Mouse (Mus musculus) granulocyte monocyte progenitor cell, adult 5-6 weeks (primary cell): ENCODE measurements around the gene Hdac10. TPM values are rescaled to one million over a fixed set of nuclear protein-coding genes. Genes with fewer than 3 reads are reported as not detected.

Experiments
- ATAC-seq: replicated peaks from 2 replicates; pipeline ENCODE4 v1.8.0; 2016; ENCODE audit warnings: mild to moderate bottlenecking, moderate TSS enrichment, inconsistent platforms; ENCODE audit not compliant: poor library complexity, severe bottlenecking
- total RNA-seq, 2 experiments: library from RNA; stranded (forward) in 1 of 2; stranded (reverse) in 1 of 2; fragments of 200-712, 200-1000 nt in 1 of 2; fragments of >200 nt in 1 of 2; fragmentation: Nextera tagmentation in 1 of 2; gene quantifications; 2 replicates each; pipeline ENCODE4 v1.2.3; 2014 to 2017

Hdac10 gene
- total RNA-seq, 2 experiments from 2014 or later: 11.3 to 13.9 TPM

DNA sequence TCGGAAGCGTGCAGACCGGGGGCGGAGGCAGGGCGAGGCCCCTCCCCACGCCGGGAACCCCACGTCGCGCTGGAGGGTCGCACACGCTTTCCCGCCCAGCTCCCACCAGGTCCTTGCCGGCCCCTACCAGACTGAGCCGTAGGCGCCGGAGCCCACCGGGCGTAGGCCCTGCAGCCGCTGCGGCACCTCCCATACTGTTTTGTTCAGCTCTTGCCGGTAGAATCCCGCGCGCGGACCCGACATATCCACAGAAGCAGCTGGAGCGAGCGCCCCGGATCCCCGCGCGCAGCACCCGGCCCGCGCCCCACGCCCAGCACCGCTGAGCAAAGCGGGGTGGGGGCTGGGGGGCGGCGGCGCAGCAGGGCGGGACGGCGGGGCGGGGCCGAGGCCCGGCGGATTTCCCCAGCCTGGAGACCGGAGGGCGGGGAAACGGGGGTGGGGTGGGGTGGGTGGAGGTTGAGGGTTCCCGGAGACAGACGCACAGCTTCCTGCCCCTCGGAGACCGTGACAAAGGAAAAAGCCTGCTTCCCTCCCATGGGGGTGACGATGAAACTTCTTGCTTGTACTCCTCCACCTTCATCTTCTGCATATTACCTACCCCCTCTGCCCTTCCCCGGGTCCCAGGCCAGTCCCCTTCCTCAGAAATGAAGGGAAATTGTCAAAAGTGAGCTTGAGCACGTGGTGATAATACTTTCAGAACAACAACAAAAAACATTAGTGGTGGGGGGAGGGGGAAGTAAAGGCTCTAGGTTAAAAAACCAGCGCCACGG, 21.0 kb upstream of the Hdac10 start, which contains the start of gene Mapk11:
Gene Mapk11, minus strand, starts transcription at position 358 of the 770 bp plus-strand sequence.
- peak; percentile 50 for ATAC-seq

GRCm38 (mm10) chr15:89148496-89149270, 20.2 kb upstream of the Hdac10 start:
- ATAC-seq: no peak

GRCm38 (mm10) chr15:89147895-89148294, 19.4 kb upstream of the Hdac10 start:
- ATAC-seq: no peak

GRCm38 (mm10) chr15:89147456-89147855, 19.0 kb upstream of the Hdac10 start:
- no peak for ATAC-seq

DNA sequence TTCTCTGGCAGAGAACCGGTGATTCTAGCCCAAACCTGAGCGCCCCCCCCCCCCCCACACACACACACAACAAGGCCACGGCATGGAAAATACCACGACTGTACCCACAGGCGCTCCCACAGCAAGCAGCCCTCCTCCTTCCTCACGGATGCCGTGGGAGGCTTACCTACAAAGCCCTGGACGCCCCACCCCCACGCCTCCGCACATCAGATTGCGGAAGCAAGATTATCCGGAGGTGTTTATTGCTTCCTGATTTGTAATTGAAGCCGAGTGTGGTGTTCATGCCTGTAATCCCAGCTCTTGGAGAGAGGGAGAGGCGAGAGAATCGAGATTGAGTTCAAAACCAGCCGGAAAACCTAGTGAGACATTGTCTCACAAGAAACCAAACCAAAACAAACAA, 18.5 kb upstream of the Hdac10 start:
- peak; percentile 39 for ATAC-seq

GRCm38 (mm10) chr15:89146537-89146936, 18.0 kb upstream of the Hdac10 start:
- ATAC-seq: peak; percentile 21; the same call in 1 of the 2 replicates

DNA sequence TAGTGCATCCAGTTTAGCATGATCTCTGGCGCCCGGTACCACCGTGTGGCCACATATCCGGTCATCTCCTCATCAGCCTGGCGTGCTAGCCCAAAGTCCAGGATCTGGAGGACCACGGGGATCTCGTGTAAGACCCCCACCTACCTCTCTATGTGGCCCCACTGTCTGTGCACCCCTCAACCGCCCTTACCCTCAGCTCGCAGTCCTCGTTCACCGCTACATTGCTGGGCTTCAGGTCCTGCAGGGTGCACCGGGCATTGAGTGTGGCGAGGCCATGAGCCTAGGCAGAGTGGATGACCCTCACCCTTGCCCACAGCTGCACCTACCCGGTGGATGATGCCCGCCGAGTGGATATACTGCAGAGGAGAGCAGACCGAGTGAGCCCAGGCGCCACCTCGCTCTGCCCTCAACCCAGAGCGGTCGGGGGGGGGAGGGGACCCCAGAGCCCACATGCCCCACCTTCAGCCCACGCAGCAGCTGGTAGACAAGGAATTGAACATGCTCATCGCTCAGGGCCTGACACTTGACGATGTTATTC, 17.4 kb upstream of the Hdac10 start:
- ATAC-seq: no peak

DNA sequence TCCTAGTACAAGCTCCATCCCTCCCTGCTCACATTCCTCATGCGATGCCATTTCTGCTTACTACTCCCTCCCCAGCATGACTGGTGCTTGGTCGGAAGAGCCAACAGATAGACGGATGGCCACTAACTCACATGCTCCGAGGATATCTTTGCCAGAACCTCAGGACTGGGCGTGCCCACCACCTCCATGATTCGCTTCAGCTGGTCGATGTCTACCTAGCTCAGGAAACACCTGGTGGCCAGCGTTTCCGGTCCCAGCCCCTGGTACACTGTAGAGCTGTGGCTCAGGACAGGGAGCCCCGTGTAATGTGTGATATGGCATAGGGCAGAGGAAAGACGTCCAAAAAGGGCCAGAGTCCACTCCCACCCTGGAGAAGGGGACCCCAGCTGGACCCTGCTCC, 16.5 kb upstream of the Hdac10 start:
- no peak for ATAC-seq

- ATAC-seq: no peak
These were observed 14.6 kb upstream of the Hdac10 start for GRCm38 (mm10) chr15:89143134-89143533.

- ATAC-seq: no peak
These were observed 13.4 kb upstream of the Hdac10 start for GRCm38 (mm10) chr15:89141905-89142304.

DNA sequence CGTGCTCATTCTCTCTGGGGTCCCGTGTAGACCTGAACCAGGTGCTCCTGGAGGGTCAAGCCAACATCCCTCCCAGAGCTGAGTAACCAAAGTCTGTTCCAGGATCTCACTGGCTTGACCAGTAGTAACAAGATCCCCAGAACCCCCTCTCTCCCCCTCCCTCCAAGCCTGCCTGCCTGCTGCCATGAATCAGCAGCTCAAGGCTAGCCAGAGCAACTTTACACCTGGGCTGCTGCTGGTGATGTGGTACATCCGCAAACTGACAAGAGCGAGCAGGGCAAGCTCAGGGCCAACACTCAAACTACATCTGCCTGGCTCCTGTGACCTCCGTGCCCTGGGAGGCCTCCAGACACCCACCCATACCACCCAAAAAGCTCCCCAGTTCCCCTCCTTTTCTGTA, 12.9 kb upstream of the Hdac10 start:
- no peak for ATAC-seq

GRCm38 (mm10) chr15:89140659-89141252, 12.3 kb upstream of the Hdac10 start, which contains the start of gene Mapk12:
Mapk12 (minus strand) TSS chr15:89140703.
- 0 out of 2 replicates have a peak, but pooled peaks have one; percentile 11 for ATAC-seq

- peak; percentile 7; the same call in 1 of the 2 replicates for ATAC-seq
These were observed 11.7 kb upstream of the Hdac10 start for GRCm38 (mm10) chr15:89140048-89140658.

- ATAC-seq: no peak
These were observed 10.0 kb upstream of the Hdac10 start for GRCm38 (mm10) chr15:89138531-89138930.

GRCm38 (mm10) chr15:89138046-89138405, 9.5 kb upstream of the Hdac10 start:
- ATAC-seq: no peak

GRCm38 (mm10) chr15:89137378-89138045, 9.0 kb upstream of the Hdac10 start:
- ATAC-seq: no peak

DNA sequence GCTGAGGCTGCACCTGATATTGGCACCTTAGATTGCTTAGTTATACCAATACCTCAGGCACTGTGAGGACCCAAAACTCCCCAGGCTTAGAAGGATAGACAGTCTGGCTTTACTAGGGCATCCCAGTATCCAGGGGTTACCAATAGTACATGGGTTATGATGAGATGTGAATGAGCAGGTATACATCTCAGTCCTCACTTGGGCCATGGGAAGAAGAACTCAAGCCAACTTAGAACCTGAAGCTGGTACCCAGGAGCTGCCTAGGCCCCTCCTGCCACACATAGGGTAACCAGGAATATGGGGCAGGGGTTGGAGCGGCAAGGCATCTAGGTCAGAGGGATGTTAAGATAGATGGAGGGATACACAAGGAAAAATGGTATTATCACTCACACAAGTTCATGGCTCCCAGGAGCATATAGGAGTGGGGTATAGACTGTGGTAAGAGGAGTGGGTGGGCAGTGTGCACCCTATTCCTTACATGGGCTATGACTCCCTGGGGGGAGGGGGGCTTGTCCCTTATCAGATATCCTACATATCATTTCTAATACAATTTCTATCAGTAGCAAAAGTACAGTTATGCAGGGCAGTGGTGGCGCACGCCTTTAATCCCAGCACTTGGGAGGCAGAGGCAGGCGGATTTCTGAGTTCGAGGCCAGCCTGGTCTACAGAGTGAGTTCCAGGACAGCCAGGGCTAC, 8.1 kb upstream of the Hdac10 start:
- no peak for ATAC-seq

DNA sequence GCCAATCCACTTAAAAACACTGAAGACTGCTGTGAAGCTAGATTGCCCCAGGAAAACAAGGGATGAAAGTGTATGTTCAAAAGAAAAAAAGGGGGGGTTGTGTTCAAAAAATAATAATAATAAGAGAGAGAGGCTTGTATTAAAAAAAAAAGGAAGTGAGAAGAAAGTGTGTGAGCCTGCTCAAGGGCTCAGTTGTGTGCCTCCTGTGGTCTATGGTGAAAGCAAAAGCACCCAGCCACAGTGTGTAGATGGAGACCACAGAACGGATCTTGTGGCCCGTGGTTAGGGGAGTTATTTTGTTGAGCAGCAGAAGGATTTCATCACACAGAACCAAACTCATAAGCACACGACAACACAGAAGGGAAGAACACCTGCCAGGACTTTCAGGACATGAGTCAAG, 2.8 kb upstream of the Hdac10 start:
- peak; percentile 80 for ATAC-seq

DNA sequence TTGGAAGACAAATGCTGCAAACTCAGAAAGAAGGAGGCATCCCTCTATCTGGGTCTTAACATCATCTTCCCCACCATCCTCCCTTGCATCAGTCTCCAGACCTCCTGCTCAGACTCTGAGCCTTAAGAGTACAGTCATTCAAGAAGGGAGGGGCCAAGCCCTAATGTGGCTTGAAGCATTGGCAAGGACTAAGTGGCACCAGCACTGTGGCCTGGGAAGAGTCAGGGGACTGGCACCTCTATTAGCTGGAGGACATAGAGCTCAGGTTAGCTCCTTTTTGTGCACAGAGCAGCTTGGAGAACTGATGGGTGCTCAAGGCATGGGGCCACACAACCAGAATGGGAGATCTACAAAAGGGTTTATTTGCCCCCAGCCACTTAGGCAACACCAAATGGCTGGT, 1.7 kb upstream of the Hdac10 start:
- no peak for ATAC-seq
